Mouse (Mus musculus): ENCODE measurements at regions not wholly inside any gene's neighbourhood (a gene's known extent, or its start where the extent isn't known, plus 50 kb on each side); places are given as distances from the start of the nearest gene placed in this dataset.
A peak's percentile ranks its signal among the peaks of the same experiment; 100 is the strongest.

DNA sequence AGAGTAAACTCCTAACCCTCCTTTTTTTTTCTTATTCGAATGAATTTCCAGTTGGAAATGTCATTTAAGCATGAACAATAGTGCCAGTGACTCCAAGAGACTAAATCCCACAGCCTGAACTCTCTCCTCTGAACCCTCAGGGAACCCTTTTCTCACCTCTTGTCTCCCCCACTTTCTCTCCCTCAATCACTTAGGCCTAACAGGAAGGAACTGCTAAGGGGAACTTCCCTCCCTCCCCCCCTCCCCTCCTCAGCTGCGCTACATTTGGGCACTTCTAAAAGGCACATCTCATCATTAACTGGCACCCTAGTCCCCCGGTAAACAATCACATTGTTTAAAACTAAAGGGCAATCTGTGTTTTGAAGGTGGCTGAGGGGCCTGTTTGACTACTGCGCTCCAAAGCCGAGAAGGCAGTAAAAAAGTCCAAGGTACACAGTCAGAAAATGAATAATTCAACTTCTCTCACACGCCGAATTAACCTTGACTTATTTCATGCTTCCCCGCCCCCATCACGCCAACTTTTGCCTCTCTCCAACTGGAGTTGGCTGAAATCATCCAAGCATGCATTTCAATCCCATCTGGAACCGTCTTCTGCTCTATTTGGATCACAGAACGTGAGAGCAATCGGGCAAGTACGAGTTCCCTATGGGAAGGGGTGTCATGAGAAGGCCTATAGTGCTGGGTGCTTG is 71.2 kb upstream of the Klf7 start:
- DNase-seq (ENCODE audit: low read depth), result peak; percentile 75
- no peak for TF ChIP-seq POLR2A (IDR thresholded peaks at IDR 0.05; ENCODE audit: borderline replicate concordance, extremely low read depth, insufficient read depth, insufficient read length, poor library complexity, severe bottlenecking)
- TF ChIP-seq CTCF (IDR thresholded peaks at IDR 0.05; ENCODE audit: borderline replicate concordance, extremely low read depth, insufficient read depth, insufficient read length), result no peak

DNA sequence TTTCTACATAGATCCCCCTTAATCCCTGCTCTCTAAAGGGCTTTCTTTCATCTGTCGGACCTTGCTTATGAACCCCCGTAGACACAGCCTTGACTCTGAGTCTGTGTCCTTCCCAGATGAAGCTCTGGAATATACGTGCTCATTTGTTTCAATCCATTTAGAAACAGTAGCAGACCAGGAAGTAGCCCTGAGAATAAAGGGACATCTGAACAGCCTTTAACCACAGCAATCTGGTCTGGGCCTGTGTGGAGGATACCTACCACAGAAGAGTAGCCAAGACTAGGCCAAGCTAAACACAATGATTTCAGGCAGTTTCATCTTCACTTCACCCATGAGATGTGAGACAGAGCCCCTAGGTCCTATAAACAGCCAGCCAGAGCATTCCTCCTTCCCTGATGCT is 70.7 kb upstream of the Klf7 start:
- TF ChIP-seq CTCF (IDR thresholded peaks at IDR 0.05; ENCODE audit: borderline replicate concordance, extremely low read depth, insufficient read depth, insufficient read length) (no peak), POLR2A (IDR thresholded peaks at IDR 0.05; ENCODE audit: borderline replicate concordance, extremely low read depth, insufficient read depth, insufficient read length, poor library complexity, severe bottlenecking) (no peak)
- no peak for DNase-seq (ENCODE audit: low read depth)

GRCm38 (mm10) chr1:64191242-64192220 is 69.4 kb upstream of the Klf7 start:
- DNase-seq (ENCODE audit: low read depth), result peak; percentile 76
- TF ChIP-seq CTCF (IDR thresholded peaks at IDR 0.05; ENCODE audit: borderline replicate concordance, extremely low read depth, insufficient read depth, insufficient read length), result no peak
- TF ChIP-seq POLR2A (IDR thresholded peaks at IDR 0.05; ENCODE audit: borderline replicate concordance, extremely low read depth, insufficient read depth, insufficient read length, poor library complexity, severe bottlenecking), result no peak

GRCm38 (mm10) chr1:64190705-64191104 is 68.6 kb upstream of the Klf7 start:
- no peak for TF ChIP-seq POLR2A (IDR thresholded peaks at IDR 0.05; ENCODE audit: borderline replicate concordance, extremely low read depth, insufficient read depth, insufficient read length, poor library complexity, severe bottlenecking)
- no peak for TF ChIP-seq CTCF (IDR thresholded peaks at IDR 0.05; ENCODE audit: borderline replicate concordance, extremely low read depth, insufficient read depth, insufficient read length)
- DNase-seq (ENCODE audit: low read depth), result no peak

- DNase-seq (ENCODE audit: low read depth), result peak; percentile 89
- TF ChIP-seq CTCF (IDR thresholded peaks at IDR 0.05; ENCODE audit: borderline replicate concordance, extremely low read depth, insufficient read depth, insufficient read length) (no peak), POLR2A (IDR thresholded peaks at IDR 0.05; ENCODE audit: borderline replicate concordance, extremely low read depth, insufficient read depth, insufficient read length, poor library complexity, severe bottlenecking) (no peak)
Observed at GRCm38 (mm10) chr1:64190097-64190496, 68.0 kb upstream of the Klf7 start.

DNA sequence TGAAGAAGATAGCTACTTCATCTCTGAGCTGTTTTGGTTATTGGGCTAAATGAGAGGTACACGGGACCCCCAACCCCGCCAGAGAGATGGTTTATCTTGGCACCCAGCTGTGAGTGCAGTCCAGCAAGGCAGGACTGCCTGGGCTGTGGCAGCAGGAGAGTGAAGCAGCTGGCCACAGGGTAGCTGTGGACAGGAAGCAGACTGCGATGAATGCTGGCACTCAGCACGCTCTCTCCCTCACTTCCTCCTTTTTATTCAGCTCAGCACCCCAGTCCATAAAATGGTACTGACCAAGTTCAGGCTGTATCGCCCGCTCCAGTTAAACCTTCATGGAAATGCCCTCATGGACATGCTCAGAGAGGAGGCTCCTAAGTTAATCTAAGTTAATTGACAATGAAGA is 67.4 kb upstream of the Klf7 start:
- DNase-seq (ENCODE audit: low read depth), result peak; percentile 44
- TF ChIP-seq CTCF (IDR thresholded peaks at IDR 0.05; ENCODE audit: borderline replicate concordance, extremely low read depth, insufficient read depth, insufficient read length) (no peak), POLR2A (IDR thresholded peaks at IDR 0.05; ENCODE audit: borderline replicate concordance, extremely low read depth, insufficient read depth, insufficient read length, poor library complexity, severe bottlenecking) (no peak)

DNA sequence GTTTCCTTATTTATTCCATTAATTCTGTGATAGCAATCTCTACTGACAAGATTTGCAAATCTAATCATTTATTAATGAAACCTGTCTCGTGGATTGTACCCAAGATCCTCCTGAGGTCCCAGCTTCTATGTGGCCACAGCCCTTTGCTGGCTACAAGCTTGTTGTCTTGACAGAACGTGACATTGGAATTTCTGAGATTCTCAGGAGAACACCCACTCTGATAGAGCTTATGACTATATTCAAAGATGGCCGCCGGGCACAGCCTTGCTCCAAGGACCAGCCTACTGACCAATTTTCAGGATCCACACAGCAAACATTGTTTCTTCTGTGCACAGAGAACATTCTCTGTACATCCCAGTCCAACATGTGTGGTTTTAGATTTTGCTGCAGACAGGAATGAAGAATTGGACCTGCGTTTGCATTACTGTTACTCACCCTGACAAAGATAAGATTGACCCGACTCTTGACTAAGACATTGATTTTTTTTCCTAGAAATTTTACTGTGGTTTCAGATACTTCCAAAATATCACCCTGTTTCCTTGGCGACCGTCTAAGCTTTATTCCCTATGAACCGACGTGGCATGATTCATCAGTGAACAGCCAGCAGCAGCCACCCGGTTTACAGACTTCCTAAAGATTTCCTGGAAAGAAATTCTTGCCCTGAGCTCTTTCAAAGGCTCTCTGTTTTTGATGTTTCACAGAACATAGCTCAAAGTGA is 65.9 kb upstream of the Klf7 start:
- DNase-seq (ENCODE audit: low read depth), result peak; percentile 57
- TF ChIP-seq CTCF (IDR thresholded peaks at IDR 0.05; ENCODE audit: borderline replicate concordance, extremely low read depth, insufficient read depth, insufficient read length), result no peak
- TF ChIP-seq POLR2A (IDR thresholded peaks at IDR 0.05; ENCODE audit: borderline replicate concordance, extremely low read depth, insufficient read depth, insufficient read length, poor library complexity, severe bottlenecking), result no peak

DNA sequence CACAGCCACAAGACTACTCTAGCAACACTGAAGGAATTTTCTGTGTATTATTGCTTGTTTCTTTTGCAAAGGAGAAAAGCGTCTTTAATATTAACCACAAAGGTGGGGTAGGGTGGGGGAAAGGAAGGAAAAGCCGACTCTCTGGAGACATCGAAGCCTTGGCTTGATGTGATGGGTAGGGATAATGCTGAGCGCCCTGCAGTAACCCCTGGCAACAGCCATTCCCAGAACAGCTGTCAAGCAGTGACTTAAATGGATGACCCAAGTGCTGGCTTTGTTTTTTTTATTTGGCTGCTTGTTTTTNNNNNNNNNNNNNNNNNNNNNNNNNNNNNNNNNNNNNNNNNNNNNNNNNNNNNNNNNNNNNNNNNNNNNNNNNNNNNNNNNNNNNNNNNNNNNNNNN is 51.6 kb upstream of the Klf7 start:
- DNase-seq (ENCODE audit: low read depth), result peak; percentile 61
- no peak for TF ChIP-seq CTCF (IDR thresholded peaks at IDR 0.05; ENCODE audit: borderline replicate concordance, extremely low read depth, insufficient read depth, insufficient read length)

DNA sequence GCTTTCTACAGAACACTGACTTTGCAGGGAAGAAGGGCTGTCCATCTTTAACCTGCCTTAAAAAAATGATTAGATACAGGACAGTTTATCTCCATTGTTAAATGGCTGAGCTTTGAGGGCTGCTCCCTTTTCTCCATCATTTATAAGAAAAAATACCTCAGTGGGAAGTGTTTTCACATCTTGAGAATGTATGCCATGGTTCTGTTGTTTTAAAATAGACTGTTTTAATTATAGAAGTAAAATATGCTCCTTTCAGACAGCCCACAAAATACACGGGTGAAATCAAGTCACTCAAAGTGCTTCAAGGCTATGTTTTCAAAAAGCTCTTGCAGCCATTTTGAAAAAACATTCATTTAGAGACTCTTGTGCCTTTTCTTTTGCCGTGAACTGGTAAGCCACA is 50.0 kb upstream of the Klf7 start:
- DNase-seq (ENCODE audit: low read depth), result no peak
- TF ChIP-seq CTCF (IDR thresholded peaks at IDR 0.05; ENCODE audit: borderline replicate concordance, extremely low read depth, insufficient read depth, insufficient read length) (no peak), POLR2A (IDR thresholded peaks at IDR 0.05; ENCODE audit: borderline replicate concordance, extremely low read depth, insufficient read depth, insufficient read length, poor library complexity, severe bottlenecking) (no peak)
